Mouse (Mus musculus) lung, postnatal 0 days (tissue): ENCODE measurements around the gene Dnajb3.

ENCODE experiments used
- CTCF ChIP-seq: IDR thresholded peaks from 2 replicates; pipeline ENCODE4 v1.5.1; 2016; ENCODE audit warnings: antibody characterized with exemption, mild to moderate bottlenecking
- EP300 ChIP-seq: IDR thresholded peaks from 2 replicates; pipeline ENCODE4 v1.6.1; 2016; ENCODE audit warnings: antibody characterized with exemption, mild to moderate bottlenecking, control low read depth

GRCm38 (mm10) chr1:88250023-88250422, 44.4 kb upstream of the Dnajb3 start:
- TF ChIP-seq EP300 (no peak), CTCF (no peak)
